Mouse (Mus musculus) heart, adult 2 months (tissue): ENCODE data around the gene Olfr703. TPM values are rescaled to one million over a fixed set of nuclear protein-coding genes. Genes with fewer than 3 reads are reported as not detected.

ENCODE experiments used
- DNase-seq, 2 experiments: peaks; one replicate each; pipeline ENCODE4 v3.0.0; 2021
- H3K27ac ChIP-seq: fragments of 200-600 bp; 2 replicates; pipeline ENCODE4 v1.8.1; 2022
- H3K27me3 ChIP-seq: fragments of 200-500 bp; 2 replicates; pipeline ENCODE4 v1.6.1; 2012; ENCODE audit warnings: mild to moderate bottlenecking, low read length, inconsistent platforms, mixed read lengths; ENCODE audit not compliant: control insufficient read depth, insufficient read depth
- H3K36me3 ChIP-seq: fragments of 200-500 bp; 2 replicates; pipeline ENCODE4 v1.6.1; 2012; ENCODE audit warnings: low read length, inconsistent platforms; ENCODE audit not compliant: control insufficient read depth, insufficient read depth
- H3K4me1 ChIP-seq: fragments of 200-500 bp; 2 replicates; pipeline ENCODE4 v1.6.1; 2011; ENCODE audit warnings: low read length; ENCODE audit not compliant: control insufficient read depth, insufficient read depth
- H3K4me3 ChIP-seq: fragments of 200-600 bp; 2 replicates; pipeline ENCODE4 v1.8.1; 2022
- H3K79me2 ChIP-seq: fragments of 200-500 bp; replicated peaks from 2 replicates; pipeline ENCODE4 v1.6.1; 2012; ENCODE audit warnings: mild to moderate bottlenecking, inconsistent platforms, low read length, moderate library complexity, mixed read lengths; ENCODE audit not compliant: control insufficient read depth, insufficient read depth
- H3K9ac ChIP-seq: fragments of 200-500 bp; 2 replicates; pipeline ENCODE4 v1.6.1; 2012; ENCODE audit warnings: low read depth, mild to moderate bottlenecking, control low read depth, inconsistent platforms, low read length, mixed read lengths
- CTCF ChIP-seq: fragments of 200-600 bp; IDR thresholded peaks from 2 replicates; pipeline ENCODE4 v1.8.1; 2022; ENCODE audit warnings: antibody characterized with exemption, mild to moderate bottlenecking, moderate library complexity
- EP300 ChIP-seq: fragments of 200-500 bp; IDR thresholded peaks from 2 replicates; pipeline ENCODE4 v1.6.1; 2011; ENCODE audit warnings: low read depth, low read length, control low read depth; ENCODE audit not compliant: insufficient read depth
- POLR2A ChIP-seq: fragments of 200-500 bp; IDR thresholded peaks from 2 replicates; pipeline ENCODE4 v1.6.1; 2011; ENCODE audit warnings: mild to moderate bottlenecking, low read depth, low read length, control low read depth; ENCODE audit not compliant: insufficient read depth
- WGBS: fragments of 180-500 bp; shearing (Covaris S2); methylation state at CpG from one replicate; pipeline ENCODE4 v1.1.7; 2018; 5-methylcytosine and 5-hydroxymethylcytosine counted together
- intact Hi-C: fragments of 180-260 bp; cut with DNase I; formaldehyde crosslinking; loops from one replicate; pipeline ENCODE4 v1.15.1; 2025
- long read RNA-seq: library from polyadenylated mRNA; stranded (forward); transcript quantifications from one replicate; pipeline ENCODE4 v2.0.0, GENCODE M21; 2021
- polyA plus RNA-seq: library from polyadenylated mRNA; depleted of rRNA; stranded (reverse); fragments of >200 nt; gene quantifications from 2 replicates; pipeline ENCODE4 v1.2.3, GENCODE M21; 2012; rRNA removed
- total RNA-seq, 2 experiments: library from RNA; stranded (reverse); gene quantifications; 2 replicates each; pipeline ENCODE4 v1.2.3; 2021

Gene Olfr703
- total RNA-seq (not detected), polyA plus RNA-seq (not detected in 2 replicates)
- long read RNA-seq = 0 reads

GRCm38 (mm10) chr7:106843060-106843459 lies at the start of gene Olfr703:
TSS of gene Olfr703 (plus strand) at chr7:106843360.
- Histone ChIP-seq H3K4me1 (no peaks in the 10 kb centered on the region), H3K27ac (no peak within 1 kb of the TSS), H3K4me3 (no peak within 1 kb of the TSS), H3K79me2 (no peaks in the 10 kb centered on the region), H3K9ac (no peak within 1 kb of the TSS), H3K27me3 (no peaks in the 10 kb centered on the region), H3K36me3 (no peaks in the 10 kb centered on the region)
- WGBS = 48% methylated on average over 2 of the region's 2 CpGs
- no peak for DNase-seq
- intact Hi-C loops = no loop called here
- no peak for TF ChIP-seq POLR2A
- TF ChIP-seq CTCF = no peak

- H3K9ac ChIP-seq = no peak within 1 kb of the TSS
- DNase-seq = no peak
- H3K79me2 ChIP-seq = no peaks in the 10 kb centered on the region
- no peak within 1 kb of the TSS for H3K4me3 ChIP-seq
- 63% methylated on average over 1 of the region's 1 CpGs for WGBS
- intact Hi-C loops = no loop called here
- no peaks in the 10 kb centered on the region for H3K36me3 ChIP-seq
- H3K27ac ChIP-seq = no peak within 1 kb of the TSS
- TF ChIP-seq EP300 = no peak
- TF ChIP-seq POLR2A = no peak
- no peak for TF ChIP-seq CTCF
- no peaks in the 10 kb centered on the region for H3K4me1 ChIP-seq
- H3K27me3 ChIP-seq = no peaks in the 10 kb centered on the region
Observed at GRCm38 (mm10) chr7:106808734-106809133, 34.4 kb upstream of the Olfr703 start, which contains the start of gene Olfr700. TSS of gene Olfr700 (minus strand) at chr7:106808834.

- no peak for TF ChIP-seq EP300
- TF ChIP-seq CTCF = no peak
- TF ChIP-seq POLR2A = no peak
- no peak within 1 kb of the TSS for H3K4me3 ChIP-seq
- intact Hi-C loops = no loop called here
Observed at GRCm38 (mm10) chr7:106813829-106814228, 29.3 kb upstream of the Olfr703 start, which contains the start of gene Olfr701. TSS of gene Olfr701 (plus strand) at chr7:106814129.

GRCm38 (mm10) chr7:106815775-106816174 lies 27.4 kb upstream of the Olfr703 start:
- Histone ChIP-seq H3K9ac (no peak overlapping the region), H3K36me3 (no peaks in the 10 kb centered on the region), H3K79me2 (no peaks in the 10 kb centered on the region), H3K27me3 (no peaks in the 10 kb centered on the region), H3K27ac (no peak overlapping the region), H3K4me1 (no peaks in the 10 kb centered on the region), H3K4me3 (no peak overlapping the region)
- intact Hi-C loops = no loop called here
- no peak for DNase-seq
- 25% methylated on average over 2 of the region's 2 CpGs for WGBS
- TF ChIP-seq CTCF (peak; percentile 61), POLR2A (no peak), EP300 (no peak)

More at GRCm38 (mm10) chr7:106813829-106814228, 29.3 kb upstream of the Olfr703 start, which contains the start of gene Olfr701:
- H3K27ac ChIP-seq = no peak within 1 kb of the TSS
- no peaks in the 10 kb centered on the region for H3K79me2 ChIP-seq
- no peak within 1 kb of the TSS for H3K9ac ChIP-seq
- H3K27me3 ChIP-seq = no peaks in the 10 kb centered on the region
- DNase-seq = no peak
- 51% methylated on average over 2 of the region's 2 CpGs for WGBS
- H3K36me3 ChIP-seq = no peaks in the 10 kb centered on the region
- H3K4me1 ChIP-seq = no peaks in the 10 kb centered on the region

- no peaks in the 10 kb centered on the region for H3K36me3 ChIP-seq
- no peak for DNase-seq
- TF ChIP-seq POLR2A (no peak), EP300 (no peak), CTCF (no peak)
- intact Hi-C loops = no loop called here
- H3K79me2 ChIP-seq = no peaks in the 10 kb centered on the region
- H3K4me1 ChIP-seq = no peaks in the 10 kb centered on the region
- H3K27me3 ChIP-seq = no peaks in the 10 kb centered on the region
- no peak overlapping the region for H3K27ac ChIP-seq
- H3K9ac ChIP-seq = no peak overlapping the region
- no peak overlapping the region for H3K4me3 ChIP-seq
Observed at GRCm38 (mm10) chr7:106818414-106818813, 24.7 kb upstream of the Olfr703 start.

GRCm38 (mm10) chr7:106833793-106834192 lies 9.4 kb upstream of the Olfr703 start, which contains the start of gene Olfr702:
TSS of gene Olfr702 (minus strand) at chr7:106833893.
- Histone ChIP-seq H3K27ac (no peak within 1 kb of the TSS), H3K79me2 (no peaks in the 10 kb centered on the region), H3K27me3 (no peaks in the 10 kb centered on the region), H3K4me3 (no peak within 1 kb of the TSS), H3K4me1 (no peaks in the 10 kb centered on the region), H3K36me3 (no peaks in the 10 kb centered on the region), H3K9ac (no peak within 1 kb of the TSS)
- no peak for DNase-seq
- intact Hi-C loops = no loop called here
- TF ChIP-seq POLR2A (no peak), EP300 (no peak), CTCF (no peak)
